Mouse (Mus musculus): ENCODE results near the gene Rgs6. TPM values are rescaled to one million over a fixed set of nuclear protein-coding genes. Genes with fewer than 3 reads are reported as not detected.

Rgs6 gene
- total RNA-seq, 2 experiments from 2014 or later: 2.6 to 2.8 TPM

GRCm38 (mm10) chr12:82647876-82648275, 59.8 kb downstream of the Rgs6 start:
- no peak for DNase-seq

GRCm38 (mm10) chr12:82649991-82650390, 61.9 kb downstream of the Rgs6 start:
- no peak for DNase-seq

GRCm38 (mm10) chr12:82664598-82664997, 76.5 kb downstream of the Rgs6 start:
- peak; percentile 5 for DNase-seq

GRCm38 (mm10) chr12:82667441-82667840, 79.3 kb downstream of the Rgs6 start:
- no peak for DNase-seq

- DNase-seq: no peak
These were observed 82.2 kb downstream of the Rgs6 start for GRCm38 (mm10) chr12:82670201-82670737.

GRCm38 (mm10) chr12:82671591-82671990, 83.5 kb downstream of the Rgs6 start:
- DNase-seq: no peak

GRCm38 (mm10) chr12:82675137-82675536, 87.0 kb downstream of the Rgs6 start:
- DNase-seq: no peak

- no peak for DNase-seq
These were observed 98.9 kb downstream of the Rgs6 start for GRCm38 (mm10) chr12:82687015-82687414.

- no peak for DNase-seq
These were observed 110.9 kb downstream of the Rgs6 start for GRCm38 (mm10) chr12:82698886-82699527.

- no peak for DNase-seq
These were observed 111.4 kb downstream of the Rgs6 start for GRCm38 (mm10) chr12:82699528-82699905.

GRCm38 (mm10) chr12:82700241-82700640, 112.1 kb downstream of the Rgs6 start:
- no peak for DNase-seq

- peak; percentile 15 for DNase-seq
These were observed 112.7 kb downstream of the Rgs6 start for GRCm38 (mm10) chr12:82700840-82701239.

GRCm38 (mm10) chr12:82701359-82701758, 113.3 kb downstream of the Rgs6 start:
- no peak for DNase-seq

- DNase-seq: no peak
These were observed 122.3 kb downstream of the Rgs6 start for GRCm38 (mm10) chr12:82710376-82710775.

GRCm38 (mm10) chr12:82714284-82714683, 126.2 kb downstream of the Rgs6 start:
- no peak for DNase-seq

- no peak for DNase-seq
These were observed 135.0 kb downstream of the Rgs6 start for GRCm38 (mm10) chr12:82723017-82723540.

GRCm38 (mm10) chr12:82726255-82726654, 138.2 kb downstream of the Rgs6 start:
- no peak for DNase-seq

- DNase-seq: no peak
These were observed 143.5 kb downstream of the Rgs6 start for GRCm38 (mm10) chr12:82731587-82731986.

- DNase-seq: no peak
These were observed 154.9 kb downstream of the Rgs6 start for GRCm38 (mm10) chr12:82742955-82743354.

- DNase-seq: no peak
These were observed 155.9 kb downstream of the Rgs6 start for GRCm38 (mm10) chr12:82744026-82744425.

- DNase-seq: no peak
These were observed 156.7 kb downstream of the Rgs6 start for GRCm38 (mm10) chr12:82744826-82745225.

- no peak for DNase-seq
These were observed 159.0 kb downstream of the Rgs6 start for GRCm38 (mm10) chr12:82747099-82747498.

- no peak for DNase-seq
These were observed 163.8 kb downstream of the Rgs6 start for GRCm38 (mm10) chr12:82751846-82752245.

GRCm38 (mm10) chr12:82754501-82754900, 166.4 kb downstream of the Rgs6 start:
- DNase-seq: no peak

All from gastrocnemius, postnatal 10 days (tissue).